Mouse (Mus musculus) retina, postnatal 7 days (tissue): ENCODE results near the gene Hormad1.
"Not testable (repeated sequence)": the region's sequence is repeated elsewhere in the genome, so short reads cannot be mapped to it uniquely, and the experiment has no call there.

Experiments
- DNase-seq: peaks from one replicate; pipeline ENCODE4 v3.0.0-alpha.2; 2012; ENCODE audit warnings: low read depth, low spot score

Gene Hormad1

DNA sequence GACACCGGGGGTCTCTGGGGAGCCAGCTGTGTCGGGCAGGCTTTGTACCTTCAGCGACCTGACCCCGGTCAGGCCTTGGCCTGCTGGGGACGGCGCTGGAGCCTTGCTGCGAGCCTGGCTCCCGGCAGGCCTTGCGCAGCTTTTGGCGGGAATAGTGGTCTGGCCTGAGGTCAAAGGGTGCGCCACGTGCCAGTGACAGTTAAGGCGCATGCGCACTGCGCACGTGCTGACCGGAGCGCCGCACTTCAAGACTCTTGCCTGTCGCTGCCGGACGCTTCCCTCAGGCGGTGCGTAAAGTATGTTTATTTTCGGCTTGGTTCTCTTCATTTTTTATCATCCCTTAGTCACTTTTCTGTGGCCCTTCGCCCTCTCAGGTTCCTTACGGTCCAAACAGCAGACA lies at the start of gene Hormad1:
TSS of gene Hormad1 (plus strand) at position 241 of the 400 bp plus-strand sequence.
- DNase-seq = no peak

- no peak for DNase-seq
Measured at GRCm38 (mm10) chr3:95511611-95512180, 47.8 kb upstream of the Hormad1 start.

GRCm38 (mm10) chr3:95516614-95517041 lies 42.8 kb upstream of the Hormad1 start:
- no peak for DNase-seq

- peak; percentile 72 for DNase-seq
Measured at GRCm38 (mm10) chr3:95517493-95517898, 42.0 kb upstream of the Hormad1 start.

GRCm38 (mm10) chr3:95518891-95519290 lies 40.6 kb upstream of the Hormad1 start:
- no peak for DNase-seq

DNA sequence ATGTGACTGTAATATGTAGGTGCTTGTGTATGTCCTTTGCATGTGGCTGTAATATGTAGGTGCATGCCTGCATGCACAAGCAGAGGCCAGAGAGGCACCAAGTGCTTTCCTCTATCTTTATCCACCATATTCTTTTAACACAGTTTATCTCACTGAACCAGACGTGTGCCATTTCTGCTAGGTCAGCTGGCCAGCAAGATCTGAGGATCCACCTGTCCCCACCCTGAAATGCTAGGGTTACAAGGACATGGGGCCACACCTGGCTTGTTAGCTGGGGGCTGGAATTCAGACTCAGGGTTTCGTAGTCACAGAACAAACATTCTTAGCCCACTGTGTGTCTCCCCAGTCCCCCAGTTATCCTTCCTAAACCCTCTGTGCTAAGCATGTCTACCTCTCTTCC lies 40.2 kb upstream of the Hormad1 start:
- no peak for DNase-seq

GRCm38 (mm10) chr3:95520100-95520499 lies 39.4 kb upstream of the Hormad1 start:
- DNase-seq = no peak

DNA sequence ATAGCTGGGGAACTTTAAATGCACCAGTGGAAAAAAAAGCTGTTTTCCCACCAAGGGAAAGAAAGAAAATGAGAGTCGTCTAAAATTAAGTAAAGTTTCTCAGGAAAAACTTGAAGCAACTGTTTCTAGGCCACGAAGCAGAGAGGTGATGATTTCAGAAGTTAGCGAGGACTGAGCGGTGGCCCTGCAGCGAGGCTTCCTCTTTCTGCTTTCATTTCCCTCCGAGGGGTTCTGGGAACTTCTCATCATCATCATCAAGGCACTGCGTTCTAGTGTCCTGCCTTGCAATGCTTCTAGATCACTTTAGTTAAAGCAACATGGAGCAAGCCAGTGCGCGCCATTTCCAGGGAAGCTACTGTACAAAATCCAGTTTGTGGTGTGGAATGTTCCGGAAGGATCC lies 38.3 kb upstream of the Hormad1 start:
- no peak for DNase-seq

DNA sequence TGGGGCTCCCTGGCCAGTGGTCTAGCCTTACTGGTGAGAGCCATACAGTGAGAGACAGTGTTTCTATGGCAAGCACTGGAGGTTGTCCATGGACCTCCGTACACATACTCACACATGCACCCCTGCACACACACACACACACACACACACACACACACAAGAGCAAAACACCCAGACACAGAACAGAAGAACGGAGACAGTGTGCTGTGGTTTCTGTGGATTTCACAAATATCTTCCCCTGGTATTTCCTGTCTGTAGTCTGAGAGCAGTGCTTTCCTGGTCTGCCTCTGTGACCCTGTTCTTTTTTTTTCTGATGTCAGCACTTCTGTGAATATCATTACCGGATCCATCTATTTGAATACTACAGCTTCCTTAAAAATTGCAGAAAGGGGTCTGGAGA lies 35.8 kb upstream of the Hormad1 start:
- no peak for DNase-seq

DNA sequence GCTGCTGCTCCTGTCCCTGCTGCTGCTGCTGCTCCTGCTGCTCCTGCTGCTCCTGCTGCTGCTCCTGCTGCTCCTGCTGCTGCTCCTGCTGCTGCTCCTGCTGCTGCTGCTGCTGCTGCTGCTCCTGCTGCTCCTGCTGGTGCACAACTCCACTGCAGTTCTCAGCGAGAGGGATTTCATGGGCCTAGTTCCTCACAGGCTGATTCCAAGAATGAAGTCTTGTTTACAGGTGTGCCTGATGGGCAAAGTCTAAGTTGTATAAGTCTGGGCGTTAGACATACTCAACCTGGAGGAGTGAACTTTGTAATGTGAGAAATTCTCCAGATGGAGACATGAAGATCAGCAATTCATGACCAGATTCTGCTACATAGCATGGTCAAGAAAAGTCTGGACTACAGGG lies 34.8 kb upstream of the Hormad1 start:
- DNase-seq = no peak

- DNase-seq = no peak
Measured at GRCm38 (mm10) chr3:95526111-95526510, 33.4 kb upstream of the Hormad1 start.

DNA sequence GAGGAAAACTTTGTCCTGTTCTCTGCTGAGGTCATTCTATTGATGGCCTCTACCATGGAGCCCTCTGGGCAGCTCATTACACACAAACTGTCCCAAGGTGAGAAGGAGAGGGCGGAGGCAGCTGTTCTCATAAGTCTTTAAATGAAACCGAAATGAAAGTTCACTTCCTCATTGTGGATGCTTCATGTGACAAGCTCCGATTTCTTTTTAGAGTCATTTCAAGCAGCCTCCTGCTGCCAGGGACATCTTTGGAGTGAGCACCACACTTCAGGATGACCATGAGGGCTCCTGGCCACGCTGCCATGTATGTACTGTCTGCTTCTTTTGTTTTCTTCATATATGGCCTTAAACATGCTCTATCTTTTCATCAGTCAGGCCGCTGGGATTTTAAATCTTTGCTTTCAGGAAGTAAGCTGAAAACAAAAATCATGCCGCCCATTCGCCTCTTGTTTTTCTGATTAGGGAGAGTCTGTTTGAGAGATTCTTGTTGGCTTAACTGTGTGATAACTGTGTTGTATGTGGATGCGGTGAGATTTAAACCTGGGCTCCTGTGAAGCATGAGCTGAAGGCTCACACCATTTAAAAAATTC lies 32.8 kb upstream of the Hormad1 start, which contains the start of gene Ctss:
TSS of gene Ctss (plus strand) at position 165 of the 590 bp plus-strand sequence.
- DNase-seq = no peak

GRCm38 (mm10) chr3:95529814-95530213 lies 29.7 kb upstream of the Hormad1 start:
- no peak for DNase-seq

- no peak for DNase-seq
Measured at GRCm38 (mm10) chr3:95531025-95531424, 28.5 kb upstream of the Hormad1 start.

DNA sequence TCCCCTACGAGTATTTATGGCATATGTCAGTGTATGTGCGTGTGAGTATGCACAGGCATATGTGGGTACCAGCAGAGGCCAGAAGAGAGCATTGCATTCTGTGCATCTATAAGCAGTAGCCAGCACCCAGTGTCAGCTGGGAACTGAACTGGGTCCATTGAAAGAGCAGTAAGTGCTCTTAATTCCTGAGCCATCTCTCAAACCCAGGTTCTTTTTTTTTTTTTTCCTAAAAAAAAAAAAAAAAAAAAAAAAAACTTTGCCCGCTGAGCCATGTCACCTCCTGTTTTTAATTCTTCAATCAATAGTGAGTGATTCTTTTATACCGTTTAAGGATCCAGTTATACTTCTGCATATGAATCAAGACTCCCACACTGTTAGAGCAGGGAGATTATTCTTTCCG lies 26.1 kb upstream of the Hormad1 start:
- DNase-seq = no peak

DNA sequence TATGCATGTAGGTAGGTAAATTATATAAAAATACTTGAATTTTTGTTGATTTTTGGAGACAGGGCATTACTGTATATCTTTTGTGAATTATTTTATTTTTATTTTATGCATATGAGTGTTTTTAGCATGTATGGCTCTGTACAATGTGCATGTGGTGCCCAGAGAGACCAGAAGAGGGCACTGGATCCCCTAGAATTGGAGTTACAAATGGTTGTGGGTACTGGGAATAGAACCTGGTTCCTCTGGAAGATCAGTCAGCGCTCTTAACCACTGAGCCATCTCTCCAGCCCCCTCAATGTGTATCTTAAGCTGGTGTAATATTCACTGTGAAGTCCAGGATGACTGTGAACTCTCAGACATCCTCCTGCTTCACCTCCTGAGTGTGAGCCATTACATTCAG lies 24.6 kb upstream of the Hormad1 start:
- no peak for DNase-seq

DNA sequence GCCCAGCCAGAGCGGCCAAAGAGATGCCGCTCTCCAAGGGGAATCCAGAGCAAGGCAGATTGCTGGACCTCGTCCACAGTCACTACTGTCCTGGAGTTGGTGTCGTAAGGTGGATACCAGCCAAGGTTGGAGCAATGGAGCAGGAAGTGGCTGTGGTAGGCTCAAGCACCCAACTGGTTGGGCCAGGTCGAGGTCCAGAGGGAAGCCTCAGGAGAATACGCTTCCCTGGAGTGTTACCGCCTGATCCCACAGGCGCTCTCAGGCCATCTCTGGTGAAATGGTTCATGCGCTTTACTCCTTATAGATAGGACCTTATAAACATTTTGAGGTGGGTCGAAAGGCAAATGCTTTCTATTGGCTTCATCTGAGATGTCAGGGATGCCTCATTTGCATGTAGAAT lies 20.5 kb upstream of the Hormad1 start:
- DNase-seq = no peak

- DNase-seq = no peak
Measured at GRCm38 (mm10) chr3:95539837-95540236, 19.6 kb upstream of the Hormad1 start.

GRCm38 (mm10) chr3:95541186-95541585 lies 18.3 kb upstream of the Hormad1 start:
- DNase-seq = not testable (repeated sequence)

- no peak for DNase-seq
Measured at GRCm38 (mm10) chr3:95542171-95542570, 17.3 kb upstream of the Hormad1 start.

DNA sequence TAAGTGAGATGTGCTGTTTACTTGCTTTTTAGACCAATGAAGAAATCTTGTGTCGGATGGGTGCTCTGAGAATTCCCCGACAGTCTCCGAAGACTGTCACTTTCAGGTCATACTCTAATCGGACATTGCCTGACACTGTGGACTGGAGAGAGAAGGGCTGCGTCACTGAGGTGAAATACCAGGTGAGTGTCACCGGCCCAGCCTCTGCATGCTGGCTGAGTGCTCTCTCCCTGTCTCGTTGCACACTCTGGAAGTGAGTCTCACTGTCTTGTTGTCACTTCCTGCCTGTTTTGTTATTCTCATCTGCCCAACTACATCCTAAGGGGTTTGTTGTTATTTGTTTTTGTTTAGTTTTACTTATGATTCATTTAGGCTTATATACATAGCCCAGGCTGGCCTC lies 16.5 kb upstream of the Hormad1 start:
- no peak for DNase-seq

DNA sequence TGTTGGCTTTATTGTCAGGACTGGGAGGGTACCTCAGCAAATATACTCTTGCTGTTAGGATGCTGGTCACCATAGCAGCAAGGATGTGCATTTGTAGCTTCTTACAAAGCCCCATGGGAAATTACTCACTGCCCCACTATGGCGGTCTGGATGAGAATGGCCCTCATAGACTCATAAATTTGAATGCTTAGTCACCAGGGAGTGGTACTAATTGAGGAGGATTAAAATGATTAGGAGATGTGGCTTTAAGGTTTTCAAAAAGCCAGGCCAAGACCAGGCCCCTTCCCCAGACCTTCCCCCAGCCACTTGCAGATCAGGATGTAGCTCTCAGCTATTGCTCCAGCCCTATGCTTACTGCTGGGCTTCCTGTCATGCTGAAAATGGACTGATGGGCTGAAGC lies 9.3 kb upstream of the Hormad1 start:
- DNase-seq = no peak

DNA sequence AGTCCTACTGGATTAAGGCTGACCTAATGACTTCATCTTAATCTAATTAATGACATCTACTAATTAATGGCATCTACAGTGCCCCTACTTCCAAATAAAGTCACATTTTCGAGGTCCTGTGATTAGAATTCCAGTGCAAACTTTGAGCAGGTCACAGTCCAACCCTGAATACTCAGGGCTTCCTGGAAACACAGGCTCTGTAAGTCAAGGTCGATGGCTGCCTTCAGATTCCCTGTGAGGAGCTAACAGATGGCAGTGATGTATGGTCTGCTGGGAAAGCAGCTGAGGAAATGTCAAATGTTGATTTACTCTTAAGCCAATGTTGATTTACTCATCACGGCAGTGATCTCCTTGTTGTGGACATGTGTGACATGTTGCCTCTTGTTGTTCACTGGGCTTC lies 5.5 kb upstream of the Hormad1 start:
- DNase-seq = no peak

DNA sequence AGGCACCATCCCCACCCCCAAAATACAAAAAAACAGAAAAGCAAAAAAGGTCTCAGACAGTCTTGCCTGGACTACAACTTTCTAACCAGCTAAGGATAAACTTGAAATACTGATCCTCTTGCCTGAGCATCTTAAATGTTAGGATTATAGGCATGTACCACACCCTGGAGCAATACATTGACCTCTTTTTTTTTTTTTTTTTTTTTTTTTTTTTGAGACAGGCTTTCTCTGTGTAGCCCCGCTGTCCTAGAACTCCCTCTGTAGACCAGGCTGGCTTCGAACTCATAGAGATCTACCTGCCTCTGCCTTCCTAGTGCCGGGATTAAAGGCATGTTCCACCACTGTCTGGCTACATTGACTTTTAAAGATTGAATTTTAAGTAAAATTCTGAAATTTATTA lies 1.3 kb downstream of the Hormad1 start:
- no peak for DNase-seq
